In the genomic region with DNA sequence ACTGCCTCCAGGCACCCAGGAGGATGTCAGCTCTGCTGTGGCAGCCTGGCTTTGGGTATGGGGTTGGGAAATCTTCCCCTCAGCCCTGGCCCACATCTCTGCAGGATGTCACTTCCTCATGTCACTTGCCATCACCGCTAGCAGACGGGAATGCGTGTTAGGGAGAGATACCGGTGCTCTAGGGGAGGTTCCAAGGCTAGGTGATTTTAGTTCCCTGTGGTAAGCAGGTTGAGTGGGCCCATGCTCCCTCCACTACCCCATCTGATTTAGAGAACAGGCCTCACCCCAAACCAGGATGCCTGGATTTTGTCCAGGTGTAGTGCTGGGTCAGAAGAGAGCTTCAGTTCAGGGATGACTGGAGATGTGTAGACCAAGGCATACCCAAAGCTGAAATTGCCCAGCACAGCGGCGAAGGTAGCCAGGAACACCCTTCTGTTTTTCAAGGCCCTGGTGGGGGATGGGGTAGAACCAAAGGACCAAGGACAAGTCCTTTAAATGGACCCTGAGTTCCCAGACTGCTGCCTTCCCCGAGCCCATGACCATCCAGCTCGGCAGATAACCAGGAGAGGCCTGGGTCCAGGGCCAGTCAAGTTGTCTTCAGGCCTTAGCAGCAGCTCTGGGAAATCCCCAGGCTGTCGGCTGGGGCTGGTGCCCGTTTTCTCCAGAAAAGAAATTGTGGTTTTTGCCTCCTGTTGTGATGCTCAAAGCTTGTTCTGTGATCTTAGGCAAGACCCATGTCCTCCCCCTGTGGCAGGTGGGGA, we compare ENCODE assay signal across 7 mouse cellular contexts. TPM values are rescaled to one million over a fixed set of nuclear protein-coding genes. Genes with fewer than 3 reads are reported as not detected.
A peak's percentile ranks its signal among the peaks of the same experiment; 100 is the strongest.
DNase-seq lines count a peak whose midpoint lies in the region; ATAC-seq and TF ChIP-seq lines count a peak whose summit lies in the region.

No protein-coding gene starts in this region.

- DNase-seq in CH12.LX (ENCODE audit: extremely low read depth) = peak; percentile 34
- DNase-seq in cerebellum, adult 2 months = peak; percentile 54 to 58
- DNase-seq in hindbrain, embryonic 10.5 days (ENCODE audit: low spot score) = no peak
- DNase-seq in midbrain, embryonic 10.5 days (ENCODE audit: low spot score) = no peak
- DNase-seq in lung, postnatal 0 days (ENCODE audit: low spot score) = no peak
- DNase-seq in frontal cortex, postnatal 14 days (ENCODE audit: low spot score in 2 of 2) = no peak
- no peak for DNase-seq in spleen, postnatal 36 days (ENCODE audit: low spot score in 2 of 2)

- dilution Hi-C loops in CH12.LX (cut with MboI; ENCODE audit: extremely low pct_ligation_motif_present, extremely low pct_unique_long_range_greater_than_20kb, low sequenced_read_pairs) = no loop called here

- TF ChIP-seq EP300 in CH12.LX (IDR thresholded peaks at IDR 0.05; ENCODE audit: low read length) = no peak
- no peak for TF ChIP-seq EP300 in lung, postnatal 0 days (IDR thresholded peaks at IDR 0.05)

- ATAC-seq in lung, postnatal 0 days = no peak

- H3K9ac ChIP-seq in CH12.LX (ENCODE audit: insufficient read depth, low read depth) = peak overlapping the region; percentile 72
- no peak overlapping the region for H3K9ac ChIP-seq in lung, postnatal 0 days (replicated peaks; ENCODE audit: low read depth)

- peaks cover 25 to 63% of the 10 kb centered on the region in 2 experiments for H3K4me1 ChIP-seq in CH12.LX (ENCODE audit: control insufficient read depth in 1 of 2, insufficient read depth in 2 of 2)
- peaks cover 26% of the 10 kb centered on the region for H3K4me1 ChIP-seq in cerebellum, adult 2 months (ENCODE audit: control insufficient read depth, insufficient read depth, low read length)
- H3K4me1 ChIP-seq in hindbrain, embryonic 10.5 days (replicated peaks) = peaks cover 20% of the 10 kb centered on the region
- H3K4me1 ChIP-seq in midbrain, embryonic 10.5 days = peaks cover 23% of the 10 kb centered on the region
- H3K4me1 ChIP-seq in lung, postnatal 0 days (ENCODE audit: insufficient read depth, low read depth, low read length) = no peaks in the 10 kb centered on the region

- H3K27me3 ChIP-seq in CH12.LX (replicated peaks) = no peaks in the 10 kb centered on the region
- H3K27me3 ChIP-seq in cerebellum, adult 2 months (ENCODE audit: control insufficient read depth, insufficient read depth, low read length) = no peaks in the 10 kb centered on the region
- H3K27me3 ChIP-seq in hindbrain, embryonic 10.5 days (ENCODE audit: insufficient read depth, poor library complexity, severe bottlenecking) = peaks cover 36% of the 10 kb centered on the region
- H3K27me3 ChIP-seq in midbrain, embryonic 10.5 days (ENCODE audit: low read depth, poor library complexity, severe bottlenecking) = peaks cover 37% of the 10 kb centered on the region
- no peaks in the 10 kb centered on the region for H3K27me3 ChIP-seq in lung, postnatal 0 days (replicated peaks; ENCODE audit: insufficient read depth, low read length)

- in situ Hi-C loops in CH12.LX (cut with MboI; ENCODE audit: low pct_ligation_motif_present, low pct_unique_long_range_greater_than_20kb, low sequenced_read_pairs) = no loop called here

- no peak for TF ChIP-seq RAD21 in CH12.LX (IDR thresholded peaks at IDR 0.05; ENCODE audit: low read depth, low read length)

- peak overlapping the region; percentile 53 for H3K4me2 ChIP-seq in CH12.LX (ENCODE audit: insufficient read depth, low read depth, poor library complexity, severe bottlenecking)
- H3K4me2 ChIP-seq in lung, postnatal 0 days (replicated peaks; ENCODE audit: low read depth, low read length) = no peak overlapping the region

- peaks cover 4% of the 10 kb centered on the region; the same call in 1 of the 2 replicates for H3K79me2 ChIP-seq in CH12.LX (replicated peaks; ENCODE audit: control insufficient read depth, extremely low read depth, insufficient read depth, poor library complexity, severe bottlenecking)

- no peak for TF ChIP-seq CTCF in CH12.LX (conservative IDR thresholded peaks at IDR 0.05 in 1 of 2, IDR thresholded peaks at IDR 0.05 in 1 of 2; ENCODE audit: low read depth in 2 of 2, low read length in 2 of 2)
- TF ChIP-seq CTCF in cerebellum, adult 2 months (IDR thresholded peaks at IDR 0.05; ENCODE audit: borderline replicate concordance, insufficient read depth, low read depth, low read length) = no peak
- no peak for TF ChIP-seq CTCF in lung, postnatal 0 days (IDR thresholded peaks at IDR 0.05)

- no peak for TF ChIP-seq POLR2A in CH12.LX (IDR thresholded peaks at IDR 0.05; ENCODE audit: low read depth, low read length)
- no peak for TF ChIP-seq POLR2A in cerebellum, adult 2 months (IDR thresholded peaks at IDR 0.05; ENCODE audit: borderline replicate concordance, insufficient read depth, low read length)

- H3K27ac ChIP-seq in CH12.LX (ENCODE audit: insufficient read depth, low read depth) = peak overlapping the region; percentile 73
- H3K27ac ChIP-seq in cerebellum, adult 2 months (ENCODE audit: insufficient read depth, low read length) = peak overlapping the region; percentile 32
- peak overlapping the region; percentile 69; the same call in 1 of the 2 replicates for H3K27ac ChIP-seq in hindbrain, embryonic 10.5 days
- H3K27ac ChIP-seq in midbrain, embryonic 10.5 days (replicated peaks) = peak overlapping the region; percentile 34; the same call in 1 of the 2 replicates
- H3K27ac ChIP-seq in lung, postnatal 0 days (ENCODE audit: low read length) = no peak overlapping the region

- peaks cover 27 to 35% of the 10 kb centered on the region in 2 experiments for H3K36me3 ChIP-seq in CH12.LX (replicated peaks in 1 of 2; ENCODE audit: control insufficient read depth in 1 of 2, insufficient read depth in 1 of 2, low read length in 1 of 2)
- H3K36me3 ChIP-seq in hindbrain, embryonic 10.5 days = no peaks in the 10 kb centered on the region
- no peaks in the 10 kb centered on the region for H3K36me3 ChIP-seq in midbrain, embryonic 10.5 days
- no peaks in the 10 kb centered on the region for H3K36me3 ChIP-seq in lung, postnatal 0 days (ENCODE audit: insufficient read depth, low read length)

- H3K9me3 ChIP-seq in CH12.LX (replicated peaks; ENCODE audit: low read length) = no peaks in the 10 kb centered on the region
- no peaks in the 10 kb centered on the region for H3K9me3 ChIP-seq in hindbrain, embryonic 10.5 days
- H3K9me3 ChIP-seq in midbrain, embryonic 10.5 days (replicated peaks) = no peaks in the 10 kb centered on the region
- no peaks in the 10 kb centered on the region for H3K9me3 ChIP-seq in lung, postnatal 0 days (ENCODE audit: low read length)

- 13% methylated on average over 10 of the region's 10 CpGs for WGBS in cerebellum, adult 2 months
- WGBS in hindbrain, embryonic 10.5 days = 73% methylated on average over 10 of the region's 10 CpGs
- 75% methylated on average over 10 of the region's 10 CpGs for WGBS in midbrain, embryonic 10.5 days
- WGBS in lung, postnatal 0 days = 61% methylated on average over 10 of the region's 10 CpGs

- peak overlapping the region; percentile 72 to 74 (median 73) for H3K4me3 ChIP-seq in CH12.LX (replicated peaks in 1 of 3; ENCODE audit: low read depth in 2 of 3, low read length in 2 of 3, poor library complexity in 1 of 3)
- H3K4me3 ChIP-seq in cerebellum, adult 2 months (replicated peaks; ENCODE audit: insufficient read depth, low read depth, low read length) = peak overlapping the region; percentile 67
- H3K4me3 ChIP-seq in hindbrain, embryonic 10.5 days = peak overlapping the region; percentile 52
- peak overlapping the region; percentile 50 for H3K4me3 ChIP-seq in midbrain, embryonic 10.5 days
- H3K4me3 ChIP-seq in lung, postnatal 0 days (ENCODE audit: low read depth, low read length) = no peak overlapping the region

RNA-seq across cellular contexts. Expression of gene Slc2a6, which starts 0.8 kb away (rescaled TPM):
- total RNA-seq in CH12.LX (2012; rRNA removed) (49.8 and 55.9 TPM in 2 replicates), CH12.LX (2014; rRNA removed) (37.3 and 43.3 TPM in 2 replicates)
- 17.1 and 22.1 TPM in 2 replicates for polyA plus RNA-seq in CH12.LX (2012; ENCODE audit: insufficient read length, low read depth)
- polyA plus RNA-seq in cerebellum, adult 2 months (2012; rRNA removed) = 45.4 and 49.8 TPM in 2 replicates
- 2.8 and 3.1 TPM in 2 replicates for polyA plus RNA-seq in hindbrain, embryonic 10.5 days (2016; fragmentation: Nextera tagmentation; extraction: Ambion mirVana)
- 3.1 and 4.4 TPM in 2 replicates for polyA plus RNA-seq in midbrain, embryonic 10.5 days (2016; fragmentation: Nextera tagmentation; extraction: Ambion mirVana)
- polyA plus RNA-seq in lung, postnatal 0 days (2015; fragmentation: Nextera tagmentation; extraction: Ambion mirVana) = 1.1 and 1.3 TPM in 2 replicates

RNA-seq across cellular contexts. Expression of gene Cacfd1, which starts 17.3 kb away (rescaled TPM):
- total RNA-seq in CH12.LX (2012; rRNA removed) (9.9 and 10.3 TPM in 2 replicates), CH12.LX (2014; rRNA removed) (5.4 and 6.4 TPM in 2 replicates)
- 18.8 and 20.2 TPM in 2 replicates for polyA plus RNA-seq in CH12.LX (2012; ENCODE audit: insufficient read length, low read depth)
- 65.8 and 66.5 TPM in 2 replicates for polyA plus RNA-seq in cerebellum, adult 2 months (2012; rRNA removed)
- 93.2 and 96.9 TPM in 2 replicates for polyA plus RNA-seq in hindbrain, embryonic 10.5 days (2016; fragmentation: Nextera tagmentation; extraction: Ambion mirVana)
- 90.7 and 117 TPM in 2 replicates for polyA plus RNA-seq in midbrain, embryonic 10.5 days (2016; fragmentation: Nextera tagmentation; extraction: Ambion mirVana)
- polyA plus RNA-seq in lung, postnatal 0 days (2015; fragmentation: Nextera tagmentation; extraction: Ambion mirVana) = 39.9 and 42.1 TPM in 2 replicates

RNA-seq across cellular contexts. Expression of gene Mymk, which starts 44.9 kb away (rescaled TPM):
- total RNA-seq in CH12.LX (2012; rRNA removed) (not detected in 2 replicates), CH12.LX (2014; rRNA removed) (not detected in 2 replicates)
- not detected in 2 replicates for polyA plus RNA-seq in CH12.LX (2012; ENCODE audit: insufficient read length, low read depth)
- 0.22 and 0.43 TPM in 2 replicates for polyA plus RNA-seq in cerebellum, adult 2 months (2012; rRNA removed)
- polyA plus RNA-seq in hindbrain, embryonic 10.5 days (2016; fragmentation: Nextera tagmentation; extraction: Ambion mirVana) = 0.11 and 0.29 TPM in 2 replicates
- not detected in 2 replicates for polyA plus RNA-seq in midbrain, embryonic 10.5 days (2016; fragmentation: Nextera tagmentation; extraction: Ambion mirVana)
- polyA plus RNA-seq in lung, postnatal 0 days (2015; fragmentation: Nextera tagmentation; extraction: Ambion mirVana) = 0.36 and 0.76 TPM in 2 replicates

RNA-seq across cellular contexts. Expression of gene Adamtsl2, which starts 52.1 kb away (rescaled TPM):
- 0.13 TPM in 1 of 2 replicates, not detected in the other for total RNA-seq in CH12.LX (2012; rRNA removed)
- total RNA-seq in CH12.LX (2014; rRNA removed) = not detected in 2 replicates
- not detected in 2 replicates for polyA plus RNA-seq in CH12.LX (2012; ENCODE audit: insufficient read length, low read depth)
- 3.8 and 4.1 TPM in 2 replicates for polyA plus RNA-seq in cerebellum, adult 2 months (2012; rRNA removed)
- 4.0 and 7.0 TPM in 2 replicates for polyA plus RNA-seq in hindbrain, embryonic 10.5 days (2016; fragmentation: Nextera tagmentation; extraction: Ambion mirVana)
- polyA plus RNA-seq in midbrain, embryonic 10.5 days (2016; fragmentation: Nextera tagmentation; extraction: Ambion mirVana) = 4.8 and 6.3 TPM in 2 replicates
- polyA plus RNA-seq in lung, postnatal 0 days (2015; fragmentation: Nextera tagmentation; extraction: Ambion mirVana) = 50.6 and 52.3 TPM in 2 replicates

RNA-seq across cellular contexts. Expression of gene Adamts13, which starts 53.8 kb away (rescaled TPM):
- total RNA-seq in CH12.LX (2012; rRNA removed) (0.13 and 0.17 TPM in 2 replicates), CH12.LX (2014; rRNA removed) (not detected in 2 replicates)
- polyA plus RNA-seq in CH12.LX (2012; ENCODE audit: insufficient read length, low read depth) = 0.17 TPM in 1 of 2 replicates, not detected in the other
- polyA plus RNA-seq in cerebellum, adult 2 months (2012; rRNA removed) = 0.59 TPM in 1 of 2 replicates, not detected in the other
- not detected in 2 replicates for polyA plus RNA-seq in hindbrain, embryonic 10.5 days (2016; fragmentation: Nextera tagmentation; extraction: Ambion mirVana)
- not detected in 2 replicates for polyA plus RNA-seq in midbrain, embryonic 10.5 days (2016; fragmentation: Nextera tagmentation; extraction: Ambion mirVana)
- polyA plus RNA-seq in lung, postnatal 0 days (2015; fragmentation: Nextera tagmentation; extraction: Ambion mirVana) = 0.26 TPM in 2 replicates

Comparison
In these comparisons a context has a peak if more than half of its experiments do, and no peak if none do; other contexts are left out.
1. DNase-seq: peak in CH12.LX (single experiment) and cerebellum, adult 2 months (2 of 2); none in hindbrain, embryonic 10.5 days (single experiment), midbrain, embryonic 10.5 days (single experiment), lung, postnatal 0 days (single experiment), frontal cortex, postnatal 14 days (0 of 2) and spleen, postnatal 36 days (0 of 2).